Mouse (Mus musculus) right cerebral cortex, postnatal 10 days (tissue): Measurements from ENCODE around the gene Adap1.

Experiments used
- DNase-seq, 2 experiments: peaks; one replicate each; pipeline ENCODE4 v3.0.0; 2021; ENCODE audit warnings: low spot score in 2 of 2

Gene Adap1

DNA sequence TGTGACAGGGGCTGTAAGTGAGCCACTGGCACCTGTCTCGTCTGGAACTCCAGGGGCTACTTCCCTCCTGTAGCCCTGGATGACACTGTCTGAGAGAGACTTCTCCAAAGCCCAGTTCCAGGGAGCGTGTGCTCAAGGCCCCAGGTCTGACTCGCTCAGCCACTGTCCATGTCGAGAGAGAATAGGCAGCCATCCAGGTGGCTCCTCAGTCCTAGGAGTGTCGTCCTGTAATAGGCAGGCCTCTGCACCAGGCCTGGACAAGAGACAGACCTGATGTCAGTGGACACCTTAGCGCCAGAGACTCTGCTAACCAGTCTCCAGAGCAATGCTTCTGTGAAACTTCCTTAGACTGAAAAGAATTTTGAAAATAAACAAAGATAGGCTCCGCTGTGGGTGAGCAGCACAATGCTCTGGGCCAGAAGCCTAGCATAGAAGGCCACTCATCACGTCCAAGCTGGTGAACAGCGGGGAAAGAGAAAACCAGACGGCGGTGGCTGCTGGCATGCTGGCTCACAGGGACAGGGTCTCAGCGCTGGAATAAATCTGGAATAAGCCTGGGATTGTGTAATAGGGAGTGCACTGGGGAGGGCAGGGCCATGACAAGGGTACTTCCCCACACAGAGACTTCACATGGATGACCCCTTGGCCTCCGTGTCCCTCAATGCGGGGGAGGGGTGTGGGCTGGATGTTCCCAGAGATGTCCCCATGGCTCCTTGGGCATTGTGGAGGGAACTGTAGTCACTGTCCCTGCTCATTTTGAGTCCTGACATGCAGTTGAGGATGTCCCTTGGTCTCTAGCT lies 39.1 kb downstream of the Adap1 start:
- DNase-seq: no peak

DNA sequence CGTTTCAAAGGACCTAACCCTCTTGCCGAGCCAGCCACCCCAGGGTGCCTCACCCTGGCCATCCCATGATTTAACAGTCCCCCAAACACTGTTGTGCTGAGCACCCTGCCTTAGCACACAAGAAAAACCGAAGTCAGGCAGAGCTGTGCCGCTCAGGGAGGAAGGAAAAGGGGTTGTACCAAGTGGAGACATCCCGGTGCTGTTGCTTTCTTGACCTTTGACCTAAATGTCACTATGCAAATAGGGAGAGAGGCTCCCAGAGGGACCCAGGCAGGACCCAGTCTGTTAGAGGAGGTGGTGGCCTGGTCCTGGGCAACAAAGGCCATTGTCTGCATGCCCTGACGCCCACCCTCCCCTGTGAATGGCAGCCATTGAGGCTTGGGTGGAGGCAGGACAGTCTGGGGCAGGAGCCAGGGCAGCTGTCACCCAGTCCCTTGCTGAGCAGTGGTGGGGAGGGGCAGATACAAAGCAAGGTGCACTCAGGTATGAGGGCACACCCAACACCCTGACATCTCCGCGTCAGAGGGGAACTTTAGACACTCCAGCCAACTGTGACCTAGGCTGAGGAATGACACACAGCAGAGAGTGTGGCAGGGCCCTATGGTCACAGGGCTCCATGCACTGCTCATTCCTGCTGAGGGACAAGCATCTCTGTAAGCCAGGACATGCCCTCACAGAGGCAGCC lies 39.9 kb downstream of the Adap1 start:
- no peak for DNase-seq

DNA sequence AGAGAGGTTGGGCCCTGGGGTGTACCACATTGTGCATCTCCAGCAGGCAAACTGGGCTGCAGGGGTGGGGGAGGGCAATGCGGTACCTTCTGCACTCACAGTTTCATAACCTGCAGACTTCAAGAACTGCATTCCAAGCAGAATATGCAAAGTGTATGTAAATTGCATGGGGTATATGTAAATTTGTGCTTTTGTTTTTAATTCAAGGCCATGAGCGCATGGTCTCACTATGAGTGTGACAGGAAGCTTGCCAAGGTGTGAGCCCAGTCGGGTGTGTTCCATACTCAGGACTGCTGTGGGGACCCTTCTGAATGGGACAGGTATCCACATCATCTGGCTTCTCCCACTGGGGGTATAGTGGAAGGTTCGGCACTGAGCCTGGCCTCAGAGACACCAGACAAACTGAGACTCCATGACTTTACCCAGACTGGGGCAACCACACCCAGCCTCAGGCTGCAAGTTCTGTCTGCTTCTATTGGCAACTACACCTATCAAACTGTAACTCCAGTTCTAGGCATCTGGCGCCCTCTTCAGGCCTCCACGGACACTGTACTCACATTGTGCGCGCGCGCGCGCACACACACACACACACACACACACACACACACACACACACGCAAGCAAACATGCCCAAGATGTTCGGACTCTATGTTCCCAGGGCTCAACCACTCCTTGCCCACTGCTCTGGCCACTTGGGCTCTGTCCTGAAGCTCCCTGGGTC lies 41.8 kb downstream of the Adap1 start:
- DNase-seq: no peak

DNA sequence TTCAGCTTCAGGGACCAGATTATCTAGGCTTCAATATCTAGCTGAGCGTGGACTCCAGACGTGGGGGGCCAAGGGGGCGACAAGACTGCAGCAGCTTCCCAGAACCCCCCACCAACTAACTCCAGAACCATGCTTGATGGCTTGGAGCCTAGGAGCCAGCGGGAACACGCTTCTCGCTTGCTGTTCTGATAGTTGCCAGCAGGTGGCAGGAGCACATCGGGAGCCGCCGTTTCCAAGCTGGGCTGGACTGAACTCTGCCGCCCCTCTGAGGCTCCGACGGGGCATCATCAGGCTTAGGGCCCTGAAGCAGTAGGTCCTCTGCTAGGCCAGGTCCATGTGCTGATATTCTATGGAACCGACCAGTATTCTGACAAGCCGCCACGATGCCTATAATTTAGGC lies 43.2 kb downstream of the Adap1 start:
- peak; percentile 84 to 89 for DNase-seq

DNA sequence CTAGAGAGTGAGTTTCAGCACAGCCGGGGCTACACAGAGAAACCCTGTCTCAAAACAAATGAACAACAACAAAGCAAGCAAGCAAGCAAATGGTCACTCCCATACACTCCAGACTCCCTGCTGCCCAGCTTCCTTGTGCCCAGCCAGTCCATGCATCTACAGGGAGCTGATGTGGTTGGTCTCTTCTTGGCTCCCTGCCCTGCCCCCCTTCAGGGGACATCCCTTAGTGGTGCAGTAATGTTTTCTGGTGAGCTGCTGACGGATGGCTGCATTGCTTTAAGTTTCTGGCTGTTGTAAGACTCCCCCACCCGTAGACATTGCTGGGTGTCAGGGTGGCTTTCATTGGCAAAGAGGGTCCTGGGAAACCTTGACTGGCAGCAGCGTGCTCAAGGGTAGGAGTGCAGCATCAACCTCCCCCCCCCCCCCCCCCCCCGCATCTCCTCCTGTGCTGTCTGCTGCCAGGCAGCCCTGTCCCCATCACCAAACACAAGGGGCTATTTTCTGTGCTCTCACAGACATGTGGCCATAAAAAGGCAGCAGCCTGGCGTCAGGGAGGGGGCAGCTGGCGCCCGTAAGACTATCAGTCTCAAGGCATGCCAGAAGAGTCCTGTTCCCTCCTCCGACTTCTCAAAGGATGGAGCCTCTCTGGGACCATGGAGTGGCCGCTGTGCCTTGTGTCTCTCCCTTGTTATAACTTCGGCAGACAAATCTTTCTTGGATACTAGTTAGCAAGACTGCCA lies 43.9 kb downstream of the Adap1 start:
- DNase-seq: no peak

GRCm38 (mm10) chr5:139277287-139277686 lies 48.1 kb downstream of the Adap1 start:
- peak in 1 of 2 experiments; percentile 66 for DNase-seq

GRCm38 (mm10) chr5:139271994-139272554 lies 53.3 kb downstream of the Adap1 start:
- DNase-seq: no peak

DNA sequence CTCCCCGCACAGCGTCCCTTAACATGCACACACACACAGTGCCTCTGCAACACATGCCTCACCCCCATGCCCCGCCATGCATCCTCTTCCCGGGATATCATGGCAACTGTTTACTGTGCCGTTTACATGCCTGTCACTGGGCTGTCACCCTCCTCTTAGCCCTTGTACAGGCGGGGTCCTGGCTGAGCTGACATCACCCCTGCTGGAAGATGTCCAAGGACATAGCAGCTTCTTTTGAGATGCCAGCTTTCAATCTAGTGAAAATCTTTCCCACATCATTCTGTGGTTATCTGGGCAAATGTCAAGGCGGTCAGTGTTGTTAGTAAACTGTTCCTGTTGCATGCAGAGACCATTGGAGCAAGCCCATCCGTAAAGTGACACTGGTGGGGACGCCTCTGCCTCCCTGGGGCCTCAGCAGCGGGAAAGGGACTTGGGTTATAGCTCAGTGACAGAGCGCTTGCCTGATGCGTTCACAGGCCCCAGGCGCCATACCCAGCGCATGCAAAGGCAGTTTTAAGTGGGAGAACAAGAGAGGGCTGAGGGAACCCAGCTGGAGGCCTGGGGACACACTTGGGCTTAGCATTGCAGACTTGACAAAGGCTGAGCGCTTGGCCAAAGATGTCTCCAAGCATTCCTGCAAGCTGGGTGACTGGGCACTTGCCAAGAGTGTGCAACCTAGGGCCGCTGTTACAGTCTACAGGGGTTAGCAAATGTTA lies 54.5 kb downstream of the Adap1 start:
- DNase-seq: no peak

GRCm38 (mm10) chr5:139267661-139268060 lies 57.8 kb downstream of the Adap1 start:
- DNase-seq: no peak

DNA sequence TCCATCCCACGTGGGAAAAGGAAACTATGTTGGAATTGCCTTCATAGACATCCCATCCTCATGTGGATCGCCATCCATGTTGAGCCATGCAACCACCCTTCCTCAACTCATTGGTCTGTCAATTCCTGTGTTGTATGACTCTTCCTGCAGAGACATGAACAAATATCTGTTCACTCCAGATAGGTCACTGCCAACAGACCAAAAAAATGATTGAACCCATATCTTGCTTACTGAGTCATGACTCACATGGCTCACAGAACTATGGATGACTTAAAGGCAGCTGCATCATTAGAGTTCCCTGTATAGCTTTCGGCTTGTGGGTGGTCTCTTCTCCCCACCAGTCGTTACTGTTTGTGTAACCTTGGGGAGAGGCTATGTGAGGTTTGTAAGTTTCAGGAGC lies 64.0 kb downstream of the Adap1 start:
- DNase-seq: no peak

- no peak for DNase-seq
Observed at GRCm38 (mm10) chr5:139259853-139260252, 65.6 kb downstream of the Adap1 start.

- DNase-seq: no peak
Observed at GRCm38 (mm10) chr5:139258371-139259035, 66.9 kb downstream of the Adap1 start.

- DNase-seq: no peak
Observed at GRCm38 (mm10) chr5:139257818-139258217, 67.6 kb downstream of the Adap1 start.

GRCm38 (mm10) chr5:139257265-139257664 lies 68.2 kb downstream of the Adap1 start:
- DNase-seq: no peak

DNA sequence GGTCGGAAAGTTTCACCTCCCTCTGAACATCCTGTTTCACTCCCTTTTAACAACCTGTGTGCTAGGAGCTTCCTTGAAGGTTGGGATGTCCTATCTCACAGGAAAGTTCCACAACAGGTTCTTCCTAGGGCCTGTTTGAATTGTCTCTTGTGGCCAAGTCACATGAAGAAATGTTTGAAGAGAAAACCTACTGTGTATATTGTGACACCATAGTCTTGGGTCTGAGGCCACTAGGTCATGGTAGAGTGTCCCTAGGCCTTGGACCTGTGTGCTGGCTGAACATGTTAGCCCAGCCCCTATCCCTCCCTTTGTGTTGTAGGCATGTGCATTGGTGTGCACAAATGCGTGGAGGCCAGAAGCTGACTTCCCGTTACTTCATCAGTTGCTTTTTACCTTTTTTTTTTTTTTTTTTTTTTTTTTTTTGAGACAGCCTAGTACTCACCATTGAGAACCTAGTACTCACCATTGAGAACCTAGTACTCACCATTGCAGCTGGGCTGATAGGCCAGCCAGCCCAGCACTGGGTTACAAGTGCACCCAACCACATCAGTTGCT lies 69.1 kb downstream of the Adap1 start:
- DNase-seq: no peak

DNA sequence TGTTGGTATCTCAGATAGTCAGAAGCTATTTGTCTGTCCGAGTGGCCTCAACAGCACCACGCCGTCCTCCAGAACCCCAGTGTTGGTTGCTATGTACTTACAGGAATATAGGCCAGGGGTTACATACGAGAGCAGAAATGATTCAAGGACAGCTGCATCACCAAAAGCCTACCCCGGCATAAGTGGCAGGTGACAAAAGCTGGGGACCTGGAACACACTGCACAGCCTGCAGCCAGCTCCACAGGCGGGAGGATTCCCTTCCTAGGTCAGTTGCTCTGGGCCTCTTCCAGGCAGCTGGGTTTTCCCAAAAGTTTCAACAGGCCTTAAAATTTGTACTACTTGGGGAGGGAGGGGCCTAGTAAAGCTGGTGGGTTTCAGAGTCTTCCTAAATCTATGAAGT lies 69.6 kb downstream of the Adap1 start:
- DNase-seq: no peak

GRCm38 (mm10) chr5:139254938-139255337 lies 70.5 kb downstream of the Adap1 start:
- DNase-seq: no peak

- peak; percentile 43 to 58 for DNase-seq
Observed at GRCm38 (mm10) chr5:139253301-139253741, 72.1 kb downstream of the Adap1 start.

DNA sequence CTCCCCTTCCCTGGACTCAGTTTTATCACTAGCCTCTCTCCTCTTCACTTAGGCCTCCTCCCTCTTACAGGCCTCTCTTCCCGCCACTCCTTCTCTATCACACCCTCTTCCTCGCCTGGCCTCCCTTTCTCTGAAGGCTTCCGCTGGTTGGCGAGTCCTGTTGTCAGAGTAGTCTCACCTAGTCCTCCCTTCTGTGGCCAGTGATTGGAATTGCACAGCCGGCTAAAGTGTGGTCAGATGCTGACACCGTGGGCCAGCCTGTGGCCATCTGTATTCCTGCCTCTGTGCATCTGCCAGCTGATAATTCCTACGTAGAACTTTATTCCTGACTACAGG lies 72.5 kb downstream of the Adap1 start:
- peak in 1 of 2 experiments; percentile 60 for DNase-seq
